Mouse (Mus musculus) heart, postnatal 0 days (tissue): ENCODE data around the gene Vwa8.

ENCODE experiments used
- CTCF ChIP-seq: IDR thresholded peaks from 2 replicates; pipeline ENCODE4 v1.5.1; 2016; ENCODE audit warnings: antibody characterized with exemption, control low read depth, low read depth
- EP300 ChIP-seq: IDR thresholded peaks from 2 replicates; pipeline ENCODE4 v1.6.1; 2016; ENCODE audit warnings: antibody characterized with exemption, low read depth

DNA sequence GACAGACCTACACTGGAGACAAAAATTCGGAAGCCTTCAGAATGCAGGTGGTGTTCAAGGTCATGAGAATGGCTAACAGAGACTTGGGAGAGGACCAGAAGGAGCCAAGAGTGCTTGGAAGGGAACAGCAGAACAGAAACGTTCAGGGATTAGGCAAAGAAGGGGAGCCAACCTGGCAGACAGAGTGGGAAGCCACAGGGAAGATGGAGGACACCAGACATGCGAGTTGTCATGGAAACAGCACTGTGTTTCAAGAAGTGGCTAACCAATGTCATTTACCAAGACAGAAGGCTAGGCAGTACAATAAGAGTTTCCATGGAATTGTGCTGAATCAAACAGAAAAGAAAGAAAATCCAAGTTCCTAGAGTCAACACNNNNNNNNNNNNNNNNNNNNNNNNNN, 395.7 kb downstream of the Vwa8 start:
- TF ChIP-seq EP300 (no peak), CTCF (no peak)
